Mouse (Mus musculus): Measurements from ENCODE around the gene Ppia. TPM values are rescaled to one million over a fixed set of nuclear protein-coding genes. Genes with fewer than 3 reads are reported as not detected.

The Ppia gene
- polyA plus RNA-seq, 1 experiment from 2014 or later, result 4,786 TPM

- ATAC-seq (ENCODE audit: low FRiP score, low TSS enrichment), result no peak
- no peaks in the 10 kb centered on the region for H3K36me3 ChIP-seq (ENCODE audit: control insufficient read depth, insufficient read depth, low read length)
- H3K4me3 ChIP-seq (ENCODE audit: low read depth, low read length), result no peak overlapping the region
- no peak overlapping the region for H3K27ac ChIP-seq (replicated peaks)
- 76% methylated on average over 11 of the region's 11 CpGs for WGBS
- H3K9me3 ChIP-seq (ENCODE audit: control insufficient read depth, low read length), result no peaks in the 10 kb centered on the region
- H3K4me1 ChIP-seq (replicated peaks; ENCODE audit: control insufficient read depth, insufficient read depth), result no peaks in the 10 kb centered on the region
- TF ChIP-seq EP300 (optimal IDR thresholded peaks at IDR 0.05), result no peak
- TF ChIP-seq CTCF (IDR thresholded peaks at IDR 0.05; ENCODE audit: low read depth), result no peak
- no peak overlapping the region for H3K9ac ChIP-seq (ENCODE audit: low read length)
- H3K4me2 ChIP-seq (replicated peaks; ENCODE audit: low read depth), result no peak overlapping the region
- H3K27me3 ChIP-seq (ENCODE audit: control insufficient read depth, insufficient read depth, low read length), result no peaks in the 10 kb centered on the region
- DNase-seq (ENCODE audit: low spot score), result no peak
Observed at GRCm38 (mm10) chr11:6371376-6372155, 43.7 kb upstream of the Ppia start.

- Histone ChIP-seq H3K27me3 (ENCODE audit: control insufficient read depth, insufficient read depth, low read length) (no peaks in the 10 kb centered on the region), H3K4me1 (replicated peaks; ENCODE audit: control insufficient read depth, insufficient read depth) (no peaks in the 10 kb centered on the region), H3K4me2 (replicated peaks; ENCODE audit: low read depth) (no peak overlapping the region), H3K9ac (ENCODE audit: low read length) (no peak overlapping the region), H3K36me3 (ENCODE audit: control insufficient read depth, insufficient read depth, low read length) (no peaks in the 10 kb centered on the region), H3K27ac (replicated peaks) (no peak overlapping the region), H3K4me3 (ENCODE audit: low read depth, low read length) (no peak overlapping the region), H3K9me3 (ENCODE audit: control insufficient read depth, low read length) (no peaks in the 10 kb centered on the region)
- ATAC-seq (ENCODE audit: low FRiP score, low TSS enrichment) (no peak), DNase-seq (ENCODE audit: low spot score) (no peak)
- TF ChIP-seq EP300 (optimal IDR thresholded peaks at IDR 0.05), result no peak
- no peak for TF ChIP-seq CTCF (IDR thresholded peaks at IDR 0.05; ENCODE audit: low read depth)
- WGBS, result 84% methylated on average over 9 of the region's 9 CpGs
Observed at GRCm38 (mm10) chr11:6372784-6373183, 42.5 kb upstream of the Ppia start.

GRCm38 (mm10) chr11:6380916-6381315 lies 34.3 kb upstream of the Ppia start:
- Histone ChIP-seq H3K9me3 (ENCODE audit: control insufficient read depth, low read length) (no peaks in the 10 kb centered on the region), H3K27me3 (ENCODE audit: control insufficient read depth, insufficient read depth, low read length) (no peaks in the 10 kb centered on the region), H3K36me3 (ENCODE audit: control insufficient read depth, insufficient read depth, low read length) (no peaks in the 10 kb centered on the region), H3K4me1 (replicated peaks; ENCODE audit: control insufficient read depth, insufficient read depth) (no peaks in the 10 kb centered on the region), H3K27ac (replicated peaks) (no peak overlapping the region), H3K9ac (ENCODE audit: low read length) (no peak overlapping the region), H3K4me2 (replicated peaks; ENCODE audit: low read depth) (no peak overlapping the region), H3K4me3 (ENCODE audit: low read depth, low read length) (no peak overlapping the region)
- no peak for TF ChIP-seq EP300 (optimal IDR thresholded peaks at IDR 0.05)
- TF ChIP-seq CTCF (IDR thresholded peaks at IDR 0.05; ENCODE audit: low read depth), result no peak
- WGBS, result 74% methylated on average over 6 of the region's 6 CpGs
- ATAC-seq (ENCODE audit: low FRiP score, low TSS enrichment) (0 out of 2 replicates have a peak, but pooled peaks have one; percentile 29), DNase-seq (ENCODE audit: low spot score) (no peak)

- Histone ChIP-seq H3K4me1 (replicated peaks; ENCODE audit: control insufficient read depth, insufficient read depth) (no peaks in the 10 kb centered on the region; the same call in 1 of the 2 replicates), H3K9ac (ENCODE audit: low read length) (peak overlapping the region; percentile 89), H3K4me3 (ENCODE audit: low read depth, low read length) (no peak overlapping the region), H3K4me2 (replicated peaks; ENCODE audit: low read depth) (no peak overlapping the region), H3K9me3 (ENCODE audit: control insufficient read depth, low read length) (no peaks in the 10 kb centered on the region), H3K36me3 (ENCODE audit: control insufficient read depth, insufficient read depth, low read length) (no peaks in the 10 kb centered on the region), H3K27ac (replicated peaks) (peak overlapping the region; percentile 97), H3K27me3 (ENCODE audit: control insufficient read depth, insufficient read depth, low read length) (no peaks in the 10 kb centered on the region)
- ATAC-seq (ENCODE audit: low FRiP score, low TSS enrichment) (no peak), DNase-seq (ENCODE audit: low spot score) (no peak)
- TF ChIP-seq EP300 (optimal IDR thresholded peaks at IDR 0.05) (no peak), CTCF (IDR thresholded peaks at IDR 0.05; ENCODE audit: low read depth) (no peak)
- WGBS, result 89% methylated on average over 6 of the region's 6 CpGs
Observed at GRCm38 (mm10) chr11:6388126-6388725, 27.0 kb upstream of the Ppia start.

- no peak for TF ChIP-seq CTCF (IDR thresholded peaks at IDR 0.05; ENCODE audit: low read depth)
- TF ChIP-seq EP300 (optimal IDR thresholded peaks at IDR 0.05), result no peak
- Histone ChIP-seq H3K4me3 (ENCODE audit: low read depth, low read length) (peak within 1 kb of the TSS; percentile 75), H3K9ac (ENCODE audit: low read length) (peak within 1 kb of the TSS; percentile 89), H3K4me1 (replicated peaks; ENCODE audit: control insufficient read depth, insufficient read depth) (no peaks in the 10 kb centered on the region; the same call in 1 of the 2 replicates), H3K4me2 (replicated peaks; ENCODE audit: low read depth) (peak within 1 kb of the TSS; percentile 93), H3K27ac (replicated peaks) (peak within 1 kb of the TSS; percentile 97), H3K36me3 (ENCODE audit: control insufficient read depth, insufficient read depth, low read length) (no peaks in the 10 kb centered on the region), H3K27me3 (ENCODE audit: control insufficient read depth, insufficient read depth, low read length) (no peaks in the 10 kb centered on the region), H3K9me3 (ENCODE audit: control insufficient read depth, low read length) (no peaks in the 10 kb centered on the region)
- WGBS, result 7% methylated on average over 37 of the region's 60 CpGs
- ATAC-seq (ENCODE audit: low FRiP score, low TSS enrichment) (peak; percentile 98), DNase-seq (ENCODE audit: low spot score) (peak; percentile 96)
Observed at GRCm38 (mm10) chr11:6388726-6389413, 26.4 kb upstream of the Ppia start, which contains the start of gene Zmiz2. TSS of gene Zmiz2 (plus strand) at chr11:6389074.
